Mouse (Mus musculus) E14TG2a.4 (cell line): ENCODE results near the gene Ncor1.

Experiments used
- CTCF ChIP-seq: conservative IDR thresholded peaks from 2 replicates; pipeline ENCODE4 v1.5.1; 2014; ENCODE audit warnings: low read length
- NANOG ChIP-seq: IDR thresholded peaks from 2 replicates; pipeline ENCODE4 v1.6.1; 2014; ENCODE audit warnings: borderline replicate concordance, low read length, mixed read lengths
- POU5F1 ChIP-seq: IDR thresholded peaks from 2 replicates; pipeline ENCODE4 v1.6.1; 2014; ENCODE audit warnings: low read length, borderline replicate concordance

GRCm38 (mm10) chr11:62351948-62352347 lies 106.4 kb downstream of the Ncor1 start:
- TF ChIP-seq CTCF (no peak), POU5F1 (no peak), NANOG (no peak)
